In genomic region chr6:125350231-125350994, GRCm38 (mm10) we compare ENCODE assay signal across 8 mouse cellular contexts. TPM values are rescaled to one million over a fixed set of nuclear protein-coding genes. Genes with fewer than 3 reads are reported as not detected.
DNase-seq lines count a peak whose midpoint lies in the region; ATAC-seq and TF ChIP-seq lines count a peak whose summit lies in the region.

No protein-coding gene starts in this region.

- peaks cover 17% of the 10 kb centered on the region; the same call in 1 of the 2 replicates for H3K4me1 ChIP-seq in spleen, adult 2 months (ENCODE audit: control insufficient read depth, insufficient read depth, insufficient read length)
- H3K4me1 ChIP-seq in forebrain, embryonic 15.5 days, result peaks cover 30% of the 10 kb centered on the region
- H3K4me1 ChIP-seq in hindbrain, postnatal 0 days (ENCODE audit: insufficient read depth, low read length), result peaks cover 14% of the 10 kb centered on the region; the same call in 1 of the 2 replicates

- WGBS in spleen, adult 2 months, result 9% methylated on average over 20 of the region's 20 CpGs
- 8% methylated on average over 20 of the region's 20 CpGs for WGBS in forebrain, embryonic 15.5 days
- WGBS in hindbrain, postnatal 0 days, result 17% methylated on average over 20 of the region's 20 CpGs

- H3K9me3 ChIP-seq in forebrain, embryonic 15.5 days, result no peaks in the 10 kb centered on the region
- H3K9me3 ChIP-seq in hindbrain, postnatal 0 days (ENCODE audit: low read length), result no peaks in the 10 kb centered on the region

- no peak for TF ChIP-seq POLR2A in spleen, adult 2 months (IDR thresholded peaks at IDR 0.05; ENCODE audit: low read depth, low read length)

- TF ChIP-seq CTCF in spleen, adult 2 months (IDR thresholded peaks at IDR 0.05; ENCODE audit: extremely low read depth, insufficient read depth, insufficient read length, insufficient replicate concordance), result no peak
- TF ChIP-seq CTCF in hindbrain, postnatal 0 days (IDR thresholded peaks at IDR 0.05; ENCODE audit: low read depth), result no peak

- no peak for DNase-seq in spleen, adult 2 months (ENCODE audit: low read depth in 1 of 2, low spot score in 2 of 2)
- no peak for DNase-seq in spleen, postnatal 14 days (ENCODE audit: low spot score in 2 of 2)
- DNase-seq in hindbrain, postnatal 0 days (ENCODE audit: low spot score), result no peak
- peak; percentile 57 to 60 for DNase-seq in lung, postnatal 4 days
- DNase-seq in testis, postnatal 10 days (ENCODE audit: low spot score), result peak; percentile 68
- DNase-seq in left cerebral cortex, postnatal 25 days (ENCODE audit: low spot score in 2 of 2), result no peak

- intact Hi-C loops in left cerebral cortex, postnatal 25 days (cut with DNase I), result no loop called here

- peak overlapping the region; percentile 71 for H3K4me3 ChIP-seq in spleen, adult 2 months (ENCODE audit: extremely low read depth, insufficient read depth, insufficient read length)
- peak overlapping the region; percentile 43 for H3K4me3 ChIP-seq in forebrain, embryonic 15.5 days
- peak overlapping the region; percentile 33 for H3K4me3 ChIP-seq in hindbrain, postnatal 0 days (ENCODE audit: low read length)

- peak overlapping the region; percentile 52 for H3K9ac ChIP-seq in forebrain, embryonic 15.5 days (replicated peaks)
- H3K9ac ChIP-seq in hindbrain, postnatal 0 days (replicated peaks; ENCODE audit: low read length), result peak overlapping the region; percentile 44; the same call in 1 of the 2 replicates

- peak overlapping the region; percentile 54 for H3K4me2 ChIP-seq in forebrain, embryonic 15.5 days (replicated peaks)
- H3K4me2 ChIP-seq in hindbrain, postnatal 0 days (ENCODE audit: low read depth, low read length), result peak overlapping the region; percentile 60

- peaks cover 4% of the 10 kb centered on the region; the same call in 1 of the 2 replicates for H3K27me3 ChIP-seq in spleen, adult 2 months (ENCODE audit: control insufficient read depth, insufficient read depth, low read length)
- no peaks in the 10 kb centered on the region for H3K27me3 ChIP-seq in forebrain, embryonic 15.5 days
- H3K27me3 ChIP-seq in hindbrain, postnatal 0 days (ENCODE audit: insufficient read depth, low read length), result no peaks in the 10 kb centered on the region

- no peak; the same call in 1 of the 2 replicates for ATAC-seq in forebrain, embryonic 15.5 days (replicated peaks)
- ATAC-seq in hindbrain, postnatal 0 days, result no peak; the same call in 1 of the 2 replicates
- no peak for ATAC-seq in megakaryocyte-erythroid progenitor cell, adult 5-6 weeks (replicated peaks; ENCODE audit: low FRiP score, low TSS enrichment, poor library complexity, severe bottlenecking)

- H3K27ac ChIP-seq in spleen, adult 2 months (ENCODE audit: insufficient read depth, low read length), result peak overlapping the region; percentile 90
- H3K27ac ChIP-seq in forebrain, embryonic 15.5 days (replicated peaks), result no peak overlapping the region
- peak overlapping the region; percentile 4; the same call in 1 of the 2 replicates for H3K27ac ChIP-seq in hindbrain, postnatal 0 days

- no peaks in the 10 kb centered on the region for H3K36me3 ChIP-seq in spleen, adult 2 months (ENCODE audit: control insufficient read depth, insufficient read depth, low read length)
- no peaks in the 10 kb centered on the region for H3K36me3 ChIP-seq in forebrain, embryonic 15.5 days
- no peaks in the 10 kb centered on the region for H3K36me3 ChIP-seq in hindbrain, postnatal 0 days (ENCODE audit: insufficient read depth, low read length)

RNA-seq across cellular contexts. Expression of gene Tnfrsf1a, which starts 1.3 kb away (rescaled TPM):
- 51.3 and 63.7 TPM in 2 replicates for polyA plus RNA-seq in spleen, adult 2 months (2012; rRNA removed)
- 11.3 and 13.0 TPM in 2 replicates for polyA plus RNA-seq in forebrain, embryonic 15.5 days (2015; fragmentation: Nextera tagmentation; extraction: Ambion mirVana)
- 12.2 and 18.0 TPM in 2 replicates for total RNA-seq in hindbrain, postnatal 0 days (2014; rRNA removed)
- polyA plus RNA-seq in hindbrain, postnatal 0 days (2015; fragmentation: Nextera tagmentation; extraction: Ambion mirVana), result 15.5 and 16.3 TPM in 2 replicates
- total RNA-seq in megakaryocyte-erythroid progenitor cell, adult 5-6 weeks (2014; fragmentation: Nextera tagmentation), result 8.6 and 9.5 TPM in 2 replicates
- 4.7 and 6.3 TPM in 2 replicates for total RNA-seq in megakaryocyte-erythroid progenitor cell, adult 5-6 weeks (2017)
- total RNA-seq in left cerebral cortex, postnatal 25 days (2021), result 10 to 100 TPM; 11.5 to 12.7 TPM

RNA-seq across cellular contexts. Expression of gene Scnn1a, which starts 30.0 kb away (rescaled TPM):
- polyA plus RNA-seq in spleen, adult 2 months (2012; rRNA removed), result 1.5 and 2.1 TPM in 2 replicates
- polyA plus RNA-seq in forebrain, embryonic 15.5 days (2015; fragmentation: Nextera tagmentation; extraction: Ambion mirVana), result 0.20 and 0.25 TPM in 2 replicates
- 1.7 and 3.0 TPM in 2 replicates for total RNA-seq in hindbrain, postnatal 0 days (2014; rRNA removed)
- 1.00 and 1.2 TPM in 2 replicates for polyA plus RNA-seq in hindbrain, postnatal 0 days (2015; fragmentation: Nextera tagmentation; extraction: Ambion mirVana)
- total RNA-seq in megakaryocyte-erythroid progenitor cell, adult 5-6 weeks (2014; fragmentation: Nextera tagmentation), result 1.4 TPM in 1 of 2 replicates, not detected in the other
- total RNA-seq in megakaryocyte-erythroid progenitor cell, adult 5-6 weeks (2017), result not detected in 2 replicates
- 1 to 10 TPM; 2.4 to 2.6 TPM for total RNA-seq in left cerebral cortex, postnatal 25 days (2021)

RNA-seq across cellular contexts. Expression of gene Plekhg6, which starts 30.2 kb away (rescaled TPM):
- polyA plus RNA-seq in spleen, adult 2 months (2012; rRNA removed), result not detected in 2 replicates
- polyA plus RNA-seq in forebrain, embryonic 15.5 days (2015; fragmentation: Nextera tagmentation; extraction: Ambion mirVana), result 0.06 and 0.10 TPM in 2 replicates
- 0.68 and 0.86 TPM in 2 replicates for total RNA-seq in hindbrain, postnatal 0 days (2014; rRNA removed)
- polyA plus RNA-seq in hindbrain, postnatal 0 days (2015; fragmentation: Nextera tagmentation; extraction: Ambion mirVana), result 0.32 and 0.74 TPM in 2 replicates
- not detected in 2 replicates for total RNA-seq in megakaryocyte-erythroid progenitor cell, adult 5-6 weeks (2014; fragmentation: Nextera tagmentation)
- total RNA-seq in megakaryocyte-erythroid progenitor cell, adult 5-6 weeks (2017), result not detected in 2 replicates
- total RNA-seq in left cerebral cortex, postnatal 25 days (2021), result under 1 TPM; 0.25 to 0.39 TPM

RNA-seq across cellular contexts. Expression of gene Ltbr, which starts 36.7 kb away (rescaled TPM):
- 22.8 and 24.5 TPM in 2 replicates for polyA plus RNA-seq in spleen, adult 2 months (2012; rRNA removed)
- polyA plus RNA-seq in forebrain, embryonic 15.5 days (2015; fragmentation: Nextera tagmentation; extraction: Ambion mirVana), result 10.8 and 11.5 TPM in 2 replicates
- total RNA-seq in hindbrain, postnatal 0 days (2014; rRNA removed), result 31.6 and 34.4 TPM in 2 replicates
- 17.5 and 18.1 TPM in 2 replicates for polyA plus RNA-seq in hindbrain, postnatal 0 days (2015; fragmentation: Nextera tagmentation; extraction: Ambion mirVana)
- 5.2 and 8.8 TPM in 2 replicates for total RNA-seq in megakaryocyte-erythroid progenitor cell, adult 5-6 weeks (2014; fragmentation: Nextera tagmentation)
- total RNA-seq in megakaryocyte-erythroid progenitor cell, adult 5-6 weeks (2017), result 6.0 and 7.8 TPM in 2 replicates
- 1 to 10 TPM; 8.1 to 9.9 TPM for total RNA-seq in left cerebral cortex, postnatal 25 days (2021)

Comparison
In these comparisons a context has a peak if more than half of its experiments do, and no peak if none do; other contexts are left out.
1. DNase-seq: peak in lung, postnatal 4 days (2 of 2) and testis, postnatal 10 days (single experiment); none in spleen, adult 2 months (0 of 2), spleen, postnatal 14 days (0 of 2), hindbrain, postnatal 0 days (single experiment) and left cerebral cortex, postnatal 25 days (0 of 2).
2. Peak in every context shown above with its lines, with median percentiles within 50 percentile points of each other: H3K4me3 ChIP-seq.